Mouse (Mus musculus): ENCODE data around the gene Pex14.

DNA sequence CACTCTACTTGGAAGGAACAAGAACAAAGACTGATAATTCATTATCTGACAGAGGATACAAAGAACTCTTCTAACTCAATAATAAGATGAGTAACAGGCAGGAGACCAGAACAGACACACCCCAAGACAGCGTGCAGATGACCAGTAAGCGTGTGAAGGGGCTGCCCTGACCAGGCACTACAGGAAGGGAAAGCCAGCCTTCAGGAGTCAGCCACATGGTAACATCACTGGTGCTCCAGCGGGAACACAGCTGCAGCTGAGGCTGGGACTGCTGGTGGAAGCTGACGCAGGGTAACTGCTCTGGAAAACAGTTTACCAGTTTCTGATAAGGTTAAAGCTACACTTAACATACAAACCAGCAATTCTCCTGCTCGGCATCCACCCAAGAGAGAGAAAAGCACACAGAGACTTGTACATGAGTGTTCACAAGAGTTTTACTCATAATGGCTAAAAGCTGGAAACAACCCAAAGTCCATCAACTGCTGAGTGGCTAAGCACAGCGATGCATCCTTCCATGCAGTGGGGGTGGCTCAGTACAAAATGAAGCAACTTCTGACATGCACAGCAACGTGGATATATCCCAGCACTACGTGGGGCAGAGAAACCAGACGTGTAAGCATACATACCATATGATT lies 121.3 kb downstream of the Pex14 start:
- TF ChIP-seq POLR2A (IDR thresholded peaks at IDR 0.05; ENCODE audit: insufficient read depth, low read depth, low read length) (no peak), CTCF (IDR thresholded peaks at IDR 0.05; ENCODE audit: insufficient read depth, low read depth, low read length) (no peak)
